Mouse (Mus musculus): ENCODE results near the gene Cd27.

Gene Cd27

GRCm38 (mm10) chr6:125213715-125214114 is 23.1 kb downstream of the Cd27 start:
- DNase-seq (ENCODE audit: low spot score), result no peak

GRCm38 (mm10) chr6:125213129-125213528 is 23.7 kb downstream of the Cd27 start:
- no peak for DNase-seq (ENCODE audit: low spot score)

GRCm38 (mm10) chr6:125212621-125213020 is 24.2 kb downstream of the Cd27 start:
- no peak for DNase-seq (ENCODE audit: low spot score)

GRCm38 (mm10) chr6:125210436-125210835 is 26.4 kb downstream of the Cd27 start:
- DNase-seq (ENCODE audit: low spot score), result no peak

- DNase-seq (ENCODE audit: low spot score), result no peak
These were observed 39.6 kb downstream of the Cd27 start for GRCm38 (mm10) chr6:125197166-125197565.

GRCm38 (mm10) chr6:125196301-125196700 is 40.5 kb downstream of the Cd27 start:
- no peak for DNase-seq (ENCODE audit: low spot score)

- DNase-seq (ENCODE audit: low spot score), result no peak
These were observed 41.2 kb downstream of the Cd27 start for GRCm38 (mm10) chr6:125195541-125196075.

GRCm38 (mm10) chr6:125193390-125193789 is 43.4 kb downstream of the Cd27 start:
- no peak for DNase-seq (ENCODE audit: low spot score)

- DNase-seq (ENCODE audit: low spot score), result no peak
These were observed 44.0 kb downstream of the Cd27 start for GRCm38 (mm10) chr6:125192841-125193240.

- DNase-seq (ENCODE audit: low spot score), result peak; percentile 96
These were observed 44.6 kb downstream of the Cd27 start for GRCm38 (mm10) chr6:125192016-125192714.

- peak; percentile 99 for DNase-seq (ENCODE audit: low spot score)
These were observed 45.3 kb downstream of the Cd27 start, which contains the start of the genes Ncapd2 and Mrpl51 for GRCm38 (mm10) chr6:125191332-125192015. Ncapd2 (minus strand) TSS chr6:125191701. Mrpl51 (plus strand) TSS chr6:125191801.

- no peak for DNase-seq (ENCODE audit: low spot score)
These were observed 46.0 kb downstream of the Cd27 start for GRCm38 (mm10) chr6:125190816-125191215.

GRCm38 (mm10) chr6:125186203-125186602 is 50.6 kb downstream of the Cd27 start:
- DNase-seq (ENCODE audit: low spot score), result no peak

Data from yolk sac, embryonic 10.5 days (tissue).